Mouse (Mus musculus): ENCODE data around the gene Gm3115. TPM values are rescaled to one million over a fixed set of nuclear protein-coding genes. Genes with fewer than 3 reads are reported as not detected.
"Not testable (repeated sequence)": the region's sequence is repeated elsewhere in the genome, so short reads cannot be mapped to it uniquely, and the experiment has no call there.

Gm3115 gene
- total RNA-seq (2015; ENCODE audit: low replicate concordance) = not detected in 2 replicates
- total RNA-seq (2017; ENCODE audit: low replicate concordance) = not detected in 2 replicates

DNA sequence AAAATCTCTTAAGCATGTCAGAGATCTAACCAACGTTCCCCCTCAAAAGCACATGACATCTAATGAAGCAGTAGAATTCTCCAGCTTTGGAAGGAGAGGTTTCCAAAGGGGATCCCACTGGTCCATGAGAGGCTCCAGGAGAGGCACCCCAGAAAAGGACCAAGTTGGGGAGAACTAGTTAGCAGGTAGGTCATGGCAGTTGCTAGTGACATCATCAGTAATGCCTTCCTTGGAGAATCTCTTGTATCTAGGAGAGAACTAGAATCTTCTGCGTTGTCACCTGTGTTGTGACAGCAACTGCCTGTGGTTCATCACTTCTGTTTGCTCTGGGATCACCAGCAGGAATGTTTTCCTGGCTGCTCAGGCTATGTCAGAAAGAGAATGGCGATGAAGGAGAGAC, at the start of gene Gm3115:
Gene Gm3115 (plus strand): TSS at position 301 of the 400 bp plus-strand sequence.
- not testable (repeated sequence) for ATAC-seq (replicated peaks; ENCODE audit: low FRiP score, poor library complexity, severe bottlenecking)

GRCm38 (mm10) chr14:4110426-4110825, 26.5 kb downstream of the Gm3115 start, which contains the start of gene Gm8108:
Gene Gm8108, plus strand, starts transcription at chr14:4110526.
- not testable (repeated sequence) for ATAC-seq (replicated peaks; ENCODE audit: low FRiP score, poor library complexity, severe bottlenecking)

- ATAC-seq (replicated peaks; ENCODE audit: low FRiP score, poor library complexity, severe bottlenecking) = not testable (repeated sequence)
Measured at GRCm38 (mm10) chr14:4141646-4142045, 57.7 kb downstream of the Gm3115 start.

Other genes starting within 250 kb of the Gm3115 start
- not detected in 2 replicates for gene Gm3033, start 237.9 kb upstream of the Gm3115 start, total RNA-seq (2015; ENCODE audit: low replicate concordance)
- gene Gm3033, start 237.9 kb upstream of the Gm3115 start, total RNA-seq (2017; ENCODE audit: low replicate concordance) = not detected in 2 replicates
- gene Gm2916, start 199.9 kb upstream of the Gm3115 start, total RNA-seq (2015; ENCODE audit: low replicate concordance) = not detected in 2 replicates
- not detected in 2 replicates for gene Gm2916, start 199.9 kb upstream of the Gm3115 start, total RNA-seq (2017; ENCODE audit: low replicate concordance)
- not detected in 2 replicates for gene Gm3029, start 152.4 kb upstream of the Gm3115 start, total RNA-seq (2015; ENCODE audit: low replicate concordance)
- not detected in 2 replicates for gene Gm3029, start 152.4 kb upstream of the Gm3115 start, total RNA-seq (2017; ENCODE audit: low replicate concordance)
- gene Gm3095, start 120.6 kb upstream of the Gm3115 start, total RNA-seq (2015; ENCODE audit: low replicate concordance) = not detected in 2 replicates
- gene Gm3095, start 120.6 kb upstream of the Gm3115 start, total RNA-seq (2017; ENCODE audit: low replicate concordance) = not detected in 2 replicates
- not detected in 2 replicates for gene Gm3099, start 85.7 kb upstream of the Gm3115 start, total RNA-seq (2015; ENCODE audit: low replicate concordance)
- gene Gm3099, start 85.7 kb upstream of the Gm3115 start, total RNA-seq (2017; ENCODE audit: low replicate concordance) = not detected in 2 replicates
- not detected in 2 replicates for gene Gm5796, start 60.2 kb upstream of the Gm3115 start, total RNA-seq (2015; ENCODE audit: low replicate concordance)
- gene Gm5796, start 60.2 kb upstream of the Gm3115 start, total RNA-seq (2017; ENCODE audit: low replicate concordance) = not detected in 2 replicates
- not detected in 2 replicates for gene Gm8108, start 26.4 kb downstream of the Gm3115 start, total RNA-seq (2015; ENCODE audit: low replicate concordance)
- not detected in 2 replicates for gene Gm8108, start 26.4 kb downstream of the Gm3115 start, total RNA-seq (2017; ENCODE audit: low replicate concordance)
- not detected in 2 replicates for gene Gm3127, start 80.9 kb downstream of the Gm3115 start, total RNA-seq (2015; ENCODE audit: low replicate concordance)
- gene Gm3127, start 80.9 kb downstream of the Gm3115 start, total RNA-seq (2017; ENCODE audit: low replicate concordance) = not detected in 2 replicates
- not detected in 2 replicates for gene Gm2974, start 98.5 kb downstream of the Gm3115 start, total RNA-seq (2015; ENCODE audit: low replicate concordance)
- not detected in 2 replicates for gene Gm2974, start 98.5 kb downstream of the Gm3115 start, total RNA-seq (2017; ENCODE audit: low replicate concordance)
- gene Gm3138, start 165.5 kb downstream of the Gm3115 start, total RNA-seq (2015; ENCODE audit: low replicate concordance) = not detected in 2 replicates
- gene Gm3138, start 165.5 kb downstream of the Gm3115 start, total RNA-seq (2017; ENCODE audit: low replicate concordance) = not detected in 2 replicates
- gene Gm3149, start 233.2 kb downstream of the Gm3115 start, total RNA-seq (2015; ENCODE audit: low replicate concordance) = not detected in 2 replicates
- gene Gm3149, start 233.2 kb downstream of the Gm3115 start, total RNA-seq (2017; ENCODE audit: low replicate concordance) = not detected in 2 replicates

All from erythroid progenitor cell, adult 5-6 weeks (primary cell).